Mouse (Mus musculus) MEL (cell line): ENCODE data around the gene Cep170b.
A peak's percentile ranks its signal among the peaks of the same experiment; 100 is the strongest.

Experiments used
- CTCF ChIP-seq, 3 experiments: IDR thresholded peaks in 2 of 3; conservative IDR thresholded peaks in 1 of 3; 2 replicates each; pipeline ENCODE4 v1.5.1; 2011 to 2012; ENCODE audit warnings: low read length in 3 of 3, low read depth in 2 of 3, mild to moderate bottlenecking in 2 of 3, improper control_type of control experiment in 1 of 3, inconsistent platforms in 1 of 3, mixed read lengths in 1 of 3, moderate library complexity in 1 of 3; ENCODE audit not compliant: control insufficient read depth in 1 of 3, insufficient read depth in 1 of 3, poor library complexity in 1 of 3, severe bottlenecking in 1 of 3
- EP300 ChIP-seq, 2 experiments: IDR thresholded peaks; 2 replicates each; pipeline ENCODE4 v1.6.1; 2011; ENCODE audit warnings: improper control_type of control experiment in 2 of 2, low read length in 2 of 2, low read depth in 1 of 2, mild to moderate bottlenecking in 1 of 2
- GATA1 ChIP-seq: IDR thresholded peaks from 2 replicates; pipeline ENCODE4 v1.6.1; 2011; ENCODE audit warnings: low read depth, low read length, improper control_type of control experiment
- MEF2A ChIP-seq: IDR thresholded peaks from 2 replicates; pipeline ENCODE4 v1.6.1; 2014; ENCODE audit warnings: low read depth, mild to moderate bottlenecking, inconsistent platforms, low read length, improper control_type of control experiment; ENCODE audit not compliant: poor library complexity, insufficient replicate concordance, severe bottlenecking; ENCODE audit errors: extremely low read depth
- MYB ChIP-seq: IDR thresholded peaks from 2 replicates; pipeline ENCODE4 v1.6.1; 2011; ENCODE audit warnings: mild to moderate bottlenecking, low read depth, low read length, improper control_type of control experiment
- POLR2A ChIP-seq, 2 experiments: IDR thresholded peaks; 2 replicates each; pipeline ENCODE4 v1.6.1; 2011 to 2012; ENCODE audit warnings: low read length in 2 of 2, mild to moderate bottlenecking in 2 of 2, control low read depth in 1 of 2, improper control_type of control experiment in 1 of 2, low read depth in 1 of 2, moderate library complexity in 1 of 2; ENCODE audit not compliant: control insufficient read depth in 1 of 2, insufficient read depth in 1 of 2, poor library complexity in 1 of 2

- peak; percentile 87 to 100 (median 91) for TF ChIP-seq CTCF (IDR thresholded peaks at IDR 0.05 in 2 of 3, conservative IDR thresholded peaks at IDR 0.05 in 1 of 3; ENCODE audit: control insufficient read depth in 1 of 3, insufficient read depth in 1 of 3, low read depth in 2 of 3, low read length in 3 of 3, poor library complexity in 1 of 3, severe bottlenecking in 1 of 3)
- no peak for TF ChIP-seq GATA1
- no peak for TF ChIP-seq POLR2A (IDR thresholded peaks at IDR 0.05; ENCODE audit: control insufficient read depth in 1 of 2, insufficient read depth in 1 of 2, low read depth in 1 of 2, low read length in 2 of 2, poor library complexity in 1 of 2)
- no peak for TF ChIP-seq MEF2A
- no peak for TF ChIP-seq EP300 (IDR thresholded peaks at IDR 0.05; ENCODE audit: low read depth in 1 of 2, low read length in 2 of 2)
- no peak for TF ChIP-seq MYB
Measured at GRCm38 (mm10) chr12:112724077-112724805, 4.0 kb downstream of the Cep170b start.
